Mouse (Mus musculus): ENCODE data around the gene Mertk. TPM values are rescaled to one million over a fixed set of nuclear protein-coding genes. Genes with fewer than 3 reads are reported as not detected.

The Mertk gene
- polyA plus RNA-seq, 1 experiment from 2014 or later: 4.9 TPM

DNA sequence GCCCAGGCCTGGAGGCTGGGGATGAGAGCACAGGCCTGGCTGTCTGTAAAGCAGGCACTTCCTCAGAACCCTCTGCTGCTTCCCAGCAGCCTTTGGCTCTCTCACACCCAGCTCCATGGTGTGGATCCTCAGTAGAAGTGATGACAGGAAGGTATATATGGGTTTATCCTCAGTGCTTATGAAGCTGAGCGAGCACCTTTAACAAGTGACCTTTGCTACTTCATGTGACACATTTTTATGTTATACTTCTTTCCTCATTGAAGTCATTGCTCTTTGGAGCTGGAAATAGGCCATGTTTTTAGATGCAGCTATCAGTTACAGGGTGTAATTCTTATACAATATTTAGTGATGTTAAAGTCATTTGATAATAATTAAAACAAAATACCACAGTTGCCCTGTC is 67.0 kb downstream of the Mertk start:
- Histone ChIP-seq H3K4me3 (ENCODE audit: control insufficient read depth in 1 of 2, insufficient read depth in 1 of 2, low read depth in 1 of 2, low read length in 2 of 2) (no peak overlapping the region), H3K4me1 (ENCODE audit: control insufficient read depth in 2 of 2, insufficient read depth in 2 of 2, low read length in 2 of 2) (no peaks in the 10 kb centered on the region), H3K27me3 (ENCODE audit: control insufficient read depth, insufficient read depth, low read length) (no peaks in the 10 kb centered on the region), H3K9ac (ENCODE audit: low read length) (no peak overlapping the region), H3K27ac (replicated peaks in 1 of 2; ENCODE audit: control insufficient read depth in 1 of 2, insufficient read depth in 1 of 2, low read depth in 2 of 2, low read length in 2 of 2) (no peak overlapping the region), H3K4me2 (ENCODE audit: low read length) (no peak overlapping the region), H3K9me3 (ENCODE audit: control insufficient read depth, low read length) (no peaks in the 10 kb centered on the region), H3K36me3 (ENCODE audit: control insufficient read depth, insufficient read depth, low read length) (peaks cover 26% of the 10 kb centered on the region)
- 64% methylated on average over 1 of the region's 1 CpGs for WGBS
- ATAC-seq (ENCODE audit: insufficient number of reproducible peaks, insufficient read depth, low FRiP score, low read depth): no peak

DNA sequence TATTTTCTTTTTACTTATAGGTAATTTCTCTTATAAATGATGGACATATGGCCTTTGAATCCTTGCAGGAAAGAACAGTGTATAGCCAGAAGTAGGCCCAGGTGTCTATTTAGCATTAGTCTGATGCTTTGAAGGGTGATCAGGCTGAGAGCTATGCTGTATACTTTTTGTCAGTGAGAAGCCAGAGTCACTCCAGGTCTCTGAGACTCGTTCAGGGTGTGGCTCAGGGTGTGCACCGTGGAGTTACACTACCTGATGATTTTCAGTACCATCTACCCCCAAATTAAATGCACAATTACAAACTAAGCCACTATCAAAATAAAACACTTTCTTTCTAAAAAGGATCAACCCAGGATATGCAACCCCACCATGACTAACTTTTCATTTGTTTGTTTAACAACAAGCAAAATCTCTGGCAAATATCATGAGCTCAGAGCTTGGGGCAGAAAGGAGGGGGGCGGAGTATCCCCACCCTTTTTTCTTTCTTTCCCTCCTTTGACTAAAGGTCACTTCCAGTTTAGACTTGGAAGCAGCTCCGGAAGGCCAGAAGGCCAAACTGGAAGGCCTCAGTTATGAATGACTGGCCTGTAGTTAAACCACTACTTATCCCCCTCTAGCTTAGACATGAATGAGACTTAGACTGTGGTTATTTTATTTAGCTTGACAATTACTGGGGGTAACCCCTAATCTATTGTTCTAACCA is 69.9 kb downstream of the Mertk start:
- no peak for ATAC-seq (ENCODE audit: insufficient number of reproducible peaks, insufficient read depth, low FRiP score, low read depth)
- H3K4me1 ChIP-seq (ENCODE audit: control insufficient read depth in 2 of 2, insufficient read depth in 2 of 2, low read length in 2 of 2): no peaks in the 10 kb centered on the region
- no peaks in the 10 kb centered on the region for H3K9me3 ChIP-seq (ENCODE audit: control insufficient read depth, low read length)
- no peak overlapping the region for H3K4me3 ChIP-seq (ENCODE audit: control insufficient read depth in 1 of 2, insufficient read depth in 1 of 2, low read depth in 1 of 2, low read length in 2 of 2)
- peaks cover 25% of the 10 kb centered on the region; the same call in 1 of the 2 replicates for H3K36me3 ChIP-seq (ENCODE audit: control insufficient read depth, insufficient read depth, low read length)
- H3K27me3 ChIP-seq (ENCODE audit: control insufficient read depth, insufficient read depth, low read length): no peaks in the 10 kb centered on the region
- WGBS: 74% methylated on average over 4 of the region's 4 CpGs
- H3K4me2 ChIP-seq (ENCODE audit: low read length): no peak overlapping the region
- no peak overlapping the region for H3K27ac ChIP-seq (replicated peaks in 1 of 2; ENCODE audit: control insufficient read depth in 1 of 2, insufficient read depth in 1 of 2, low read depth in 2 of 2, low read length in 2 of 2)
- no peak overlapping the region for H3K9ac ChIP-seq (ENCODE audit: low read length)

DNA sequence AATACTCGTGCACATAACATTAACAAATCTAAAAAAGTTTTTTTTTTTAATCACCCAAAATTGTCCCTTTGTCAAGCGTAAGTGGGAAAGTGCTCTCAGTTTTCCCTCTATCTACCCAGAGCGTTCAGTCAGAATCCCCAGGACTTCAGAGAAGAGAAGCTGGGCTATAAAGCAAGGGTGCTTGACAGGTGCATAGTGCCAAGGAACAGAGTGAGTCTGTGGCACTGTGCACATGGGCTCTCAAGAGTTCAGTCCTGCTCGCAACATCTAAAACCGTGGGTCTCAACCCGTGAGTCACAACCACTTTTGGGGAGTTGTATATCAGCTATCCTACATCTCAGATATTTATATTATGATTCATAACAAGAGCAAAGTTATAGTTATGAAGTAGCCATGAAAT is 71.8 kb downstream of the Mertk start:
- H3K4me1 ChIP-seq (ENCODE audit: control insufficient read depth in 2 of 2, insufficient read depth in 2 of 2, low read length in 2 of 2): no peaks in the 10 kb centered on the region
- no peaks in the 10 kb centered on the region for H3K9me3 ChIP-seq (ENCODE audit: control insufficient read depth, low read length)
- H3K4me2 ChIP-seq (ENCODE audit: low read length): no peak overlapping the region
- H3K4me3 ChIP-seq (ENCODE audit: control insufficient read depth in 1 of 2, insufficient read depth in 1 of 2, low read depth in 1 of 2, low read length in 2 of 2): no peak overlapping the region
- H3K9ac ChIP-seq (ENCODE audit: low read length): no peak overlapping the region
- H3K36me3 ChIP-seq (ENCODE audit: control insufficient read depth, insufficient read depth, low read length): peaks cover 16% of the 10 kb centered on the region; the same call in 1 of the 2 replicates
- no peaks in the 10 kb centered on the region for H3K27me3 ChIP-seq (ENCODE audit: control insufficient read depth, insufficient read depth, low read length)
- H3K27ac ChIP-seq (replicated peaks in 1 of 2; ENCODE audit: control insufficient read depth in 1 of 2, insufficient read depth in 1 of 2, low read depth in 2 of 2, low read length in 2 of 2): no peak overlapping the region
- ATAC-seq (ENCODE audit: insufficient number of reproducible peaks, insufficient read depth, low FRiP score, low read depth): no peak
- 84% methylated on average over 6 of the region's 6 CpGs for WGBS

DNA sequence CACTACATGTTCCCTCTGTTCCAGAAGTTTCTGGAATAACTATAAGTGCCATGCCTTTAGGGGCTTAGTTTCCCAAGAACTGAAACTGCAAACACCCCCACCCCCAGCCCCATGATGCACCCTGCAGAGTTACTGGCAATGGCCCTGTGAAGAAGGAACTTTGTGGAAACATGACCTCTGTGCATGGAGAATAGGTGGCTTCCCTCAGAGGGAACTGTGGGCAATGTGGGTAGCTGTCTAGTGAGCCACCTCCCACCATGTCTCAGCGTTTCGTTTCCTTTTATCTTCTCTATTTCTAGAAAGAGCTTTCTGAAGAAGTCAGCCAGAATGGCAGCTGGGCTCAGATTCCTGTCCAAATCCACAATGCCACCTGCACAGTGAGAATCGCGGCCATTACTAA is 72.3 kb downstream of the Mertk start:
- Histone ChIP-seq H3K27ac (replicated peaks in 1 of 2; ENCODE audit: control insufficient read depth in 1 of 2, insufficient read depth in 1 of 2, low read depth in 2 of 2, low read length in 2 of 2) (no peak overlapping the region), H3K36me3 (ENCODE audit: control insufficient read depth, insufficient read depth, low read length) (peaks cover 16% of the 10 kb centered on the region; the same call in 1 of the 2 replicates), H3K9ac (ENCODE audit: low read length) (no peak overlapping the region), H3K9me3 (ENCODE audit: control insufficient read depth, low read length) (no peaks in the 10 kb centered on the region), H3K4me1 (ENCODE audit: control insufficient read depth in 2 of 2, insufficient read depth in 2 of 2, low read length in 2 of 2) (no peaks in the 10 kb centered on the region), H3K27me3 (ENCODE audit: control insufficient read depth, insufficient read depth, low read length) (no peaks in the 10 kb centered on the region), H3K4me3 (ENCODE audit: control insufficient read depth in 1 of 2, insufficient read depth in 1 of 2, low read depth in 1 of 2, low read length in 2 of 2) (no peak overlapping the region), H3K4me2 (ENCODE audit: low read length) (no peak overlapping the region)
- 77% methylated on average over 4 of the region's 4 CpGs for WGBS
- ATAC-seq (ENCODE audit: insufficient number of reproducible peaks, insufficient read depth, low FRiP score, low read depth): no peak

DNA sequence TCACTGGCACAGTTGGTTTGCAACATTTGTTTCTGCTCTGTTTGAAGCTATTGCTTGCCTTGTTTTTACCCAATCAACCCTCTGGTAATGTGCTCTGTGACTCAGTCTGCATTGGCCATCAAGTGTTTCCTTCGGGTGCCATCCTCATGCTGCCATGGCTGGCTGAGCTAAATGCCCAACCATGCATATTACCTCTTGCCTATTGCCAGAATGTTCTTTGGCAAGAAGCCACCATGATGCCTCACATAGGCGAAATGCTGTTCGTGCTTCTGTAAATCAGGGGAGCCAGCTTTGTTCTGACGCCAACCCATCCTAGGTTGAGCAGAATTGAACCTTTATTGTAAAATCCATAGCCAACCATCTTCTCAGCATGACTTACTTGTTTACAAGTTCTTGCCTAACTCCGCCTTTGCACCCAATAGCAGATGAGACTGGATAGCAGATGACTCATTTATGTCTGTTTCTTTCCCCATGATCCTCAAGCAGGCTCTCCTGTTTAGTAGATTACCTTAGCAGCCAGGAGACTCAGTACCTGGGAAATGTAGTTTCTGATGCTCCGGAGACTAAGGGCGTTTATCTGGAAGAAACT is 73.1 kb downstream of the Mertk start:
- Histone ChIP-seq H3K9ac (ENCODE audit: low read length) (no peak overlapping the region), H3K9me3 (ENCODE audit: control insufficient read depth, low read length) (no peaks in the 10 kb centered on the region), H3K4me1 (ENCODE audit: control insufficient read depth in 2 of 2, insufficient read depth in 2 of 2, low read length in 2 of 2) (no peaks in the 10 kb centered on the region), H3K27ac (replicated peaks in 1 of 2; ENCODE audit: control insufficient read depth in 1 of 2, insufficient read depth in 1 of 2, low read depth in 2 of 2, low read length in 2 of 2) (no peak overlapping the region), H3K27me3 (ENCODE audit: control insufficient read depth, insufficient read depth, low read length) (no peaks in the 10 kb centered on the region), H3K4me3 (ENCODE audit: control insufficient read depth in 1 of 2, insufficient read depth in 1 of 2, low read depth in 1 of 2, low read length in 2 of 2) (no peak overlapping the region), H3K4me2 (ENCODE audit: low read length) (no peak overlapping the region), H3K36me3 (ENCODE audit: control insufficient read depth, insufficient read depth, low read length) (peaks cover 16% of the 10 kb centered on the region; the same call in 1 of the 2 replicates)
- no peak for ATAC-seq (ENCODE audit: insufficient number of reproducible peaks, insufficient read depth, low FRiP score, low read depth)
- 90% methylated on average over 7 of the region's 7 CpGs for WGBS

DNA sequence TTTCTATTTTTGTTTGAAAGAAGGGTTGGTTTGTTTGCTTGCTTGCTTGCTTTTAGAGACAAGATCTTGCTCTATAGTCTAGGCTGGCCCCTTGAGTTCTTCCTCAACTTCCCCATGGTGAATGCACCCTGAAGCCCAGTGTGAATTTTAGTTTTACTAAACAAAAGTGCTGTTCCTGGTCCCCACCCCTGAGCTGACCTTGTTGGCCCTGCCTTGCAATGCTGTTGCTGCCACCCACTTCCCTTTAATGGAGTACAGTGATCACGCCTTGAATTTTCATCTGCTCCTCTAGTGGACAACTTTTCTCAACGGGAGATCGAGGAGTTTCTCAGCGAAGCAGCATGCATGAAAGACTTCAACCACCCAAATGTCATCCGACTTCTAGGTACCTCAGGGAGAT is 83.5 kb downstream of the Mertk start:
- Histone ChIP-seq H3K36me3 (ENCODE audit: control insufficient read depth, insufficient read depth, low read length) (peaks cover 31% of the 10 kb centered on the region), H3K27ac (replicated peaks in 1 of 2; ENCODE audit: control insufficient read depth in 1 of 2, insufficient read depth in 1 of 2, low read depth in 2 of 2, low read length in 2 of 2) (no peak overlapping the region), H3K4me2 (ENCODE audit: low read length) (no peak overlapping the region), H3K9me3 (ENCODE audit: control insufficient read depth, low read length) (no peaks in the 10 kb centered on the region), H3K4me1 (ENCODE audit: control insufficient read depth in 2 of 2, insufficient read depth in 2 of 2, low read length in 2 of 2) (no peaks in the 10 kb centered on the region), H3K27me3 (ENCODE audit: control insufficient read depth, insufficient read depth, low read length) (no peaks in the 10 kb centered on the region), H3K9ac (ENCODE audit: low read length) (no peak overlapping the region), H3K4me3 (ENCODE audit: control insufficient read depth in 1 of 2, insufficient read depth in 1 of 2, low read depth in 1 of 2, low read length in 2 of 2) (no peak overlapping the region)
- ATAC-seq (ENCODE audit: insufficient number of reproducible peaks, insufficient read depth, low FRiP score, low read depth): no peak
- 86% methylated on average over 5 of the region's 5 CpGs for WGBS

DNA sequence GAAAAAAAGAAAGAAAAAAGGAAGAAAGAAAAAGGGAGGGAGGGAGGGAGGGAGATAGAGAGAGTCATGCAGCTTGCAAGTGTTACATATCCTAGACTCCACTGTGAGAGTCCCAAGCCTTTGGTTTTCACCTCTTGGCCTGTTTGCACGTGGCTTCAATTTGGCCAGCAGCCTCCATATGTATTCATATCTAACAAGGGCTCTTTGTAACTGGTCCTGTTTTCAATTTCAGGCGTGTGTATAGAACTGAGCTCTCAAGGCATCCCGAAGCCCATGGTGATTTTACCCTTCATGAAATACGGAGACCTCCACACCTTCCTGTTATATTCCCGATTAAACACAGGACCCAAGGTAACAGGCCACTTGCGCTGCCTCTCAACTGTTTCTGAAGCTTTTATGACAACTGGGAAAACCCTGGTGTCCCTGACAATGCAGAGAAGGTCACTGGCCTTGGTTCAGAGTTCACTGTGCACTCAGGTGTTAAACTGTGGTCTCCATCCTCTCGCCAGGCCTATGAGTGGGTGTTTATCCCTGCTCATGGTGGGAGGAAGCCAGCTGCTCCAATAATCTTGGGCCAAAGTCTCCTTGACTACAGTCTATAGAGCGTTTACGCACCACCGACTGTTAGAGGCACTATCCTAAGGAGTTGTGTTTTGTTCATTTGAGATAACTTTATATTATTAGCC is 85.0 kb downstream of the Mertk start:
- H3K4me1 ChIP-seq (ENCODE audit: control insufficient read depth in 2 of 2, insufficient read depth in 2 of 2, low read length in 2 of 2): no peaks in the 10 kb centered on the region
- no peak overlapping the region for H3K4me2 ChIP-seq (ENCODE audit: low read length)
- no peak for ATAC-seq (ENCODE audit: insufficient number of reproducible peaks, insufficient read depth, low FRiP score, low read depth)
- H3K36me3 ChIP-seq (ENCODE audit: control insufficient read depth, insufficient read depth, low read length): peaks cover 28% of the 10 kb centered on the region
- WGBS: 81% methylated on average over 10 of the region's 10 CpGs
- no peaks in the 10 kb centered on the region for H3K9me3 ChIP-seq (ENCODE audit: control insufficient read depth, low read length)
- no peak overlapping the region for H3K9ac ChIP-seq (ENCODE audit: low read length)
- H3K4me3 ChIP-seq (ENCODE audit: control insufficient read depth in 1 of 2, insufficient read depth in 1 of 2, low read depth in 1 of 2, low read length in 2 of 2): no peak overlapping the region
- H3K27me3 ChIP-seq (ENCODE audit: control insufficient read depth, insufficient read depth, low read length): no peaks in the 10 kb centered on the region
- H3K27ac ChIP-seq (replicated peaks in 1 of 2; ENCODE audit: control insufficient read depth in 1 of 2, insufficient read depth in 1 of 2, low read depth in 2 of 2, low read length in 2 of 2): no peak overlapping the region

Measured in heart, embryonic 14.5 days (tissue).